Mouse (Mus musculus) liver, embryonic 14.5 days (tissue): ENCODE measurements at regions not wholly inside any gene's neighbourhood (a gene's known extent, or its start where the extent isn't known, plus 50 kb on each side); places are given as distances from the start of the nearest gene placed in this dataset.

ENCODE experiments used
- ATAC-seq: fragments of 200-750 bp; cut with Nextera tagmentation; 2 replicates; pipeline ENCODE4 v1.8.0; 2017; ENCODE audit warnings: moderate number of reproducible peaks, mild to moderate bottlenecking, moderate library complexity; ENCODE audit not compliant: insufficient read depth
- DNase-seq, 3 experiments: peaks; one replicate each; pipeline ENCODE4 v3.0.0-alpha.2; 2012 to 2013; ENCODE audit warnings: low read depth in 3 of 3, low spot score in 3 of 3
- H3K27ac ChIP-seq: fragments of 300-500 bp; sonication (generic); 2 replicates; pipeline ENCODE4 v1.5.1; 2014; ENCODE audit warnings: moderate library complexity, mild to moderate bottlenecking, control low read depth, inconsistent platforms
- H3K27me3 ChIP-seq: fragments of 300-500 bp; sonication (generic); 2 replicates; pipeline ENCODE4 v1.6.1; 2014; ENCODE audit warnings: mild to moderate bottlenecking, low read length, moderate library complexity; ENCODE audit not compliant: control insufficient read depth, insufficient read depth
- H3K36me3 ChIP-seq: fragments of 300-500 bp; sonication (generic); replicated peaks from 2 replicates; pipeline ENCODE4 v1.6.1; 2014; ENCODE audit warnings: low read depth; ENCODE audit not compliant: control insufficient read depth, insufficient read depth
- H3K4me1 ChIP-seq, 2 experiments: fragments of 200-500 bp in 1 of 2; fragments of 300-500 bp in 1 of 2; sonication (generic) in 1 of 2; replicated peaks; 2 replicates each; pipeline ENCODE4 v1.6.1; 2012 to 2014; ENCODE audit warnings: antibody characterized with exemption in 1 of 2, inconsistent platforms in 1 of 2, low read length in 1 of 2; ENCODE audit not compliant: control insufficient read depth in 2 of 2, insufficient read depth in 2 of 2
- H3K4me2 ChIP-seq: fragments of 300-500 bp; sonication (generic); 2 replicates; pipeline ENCODE4 v1.6.1; 2014; ENCODE audit warnings: low read depth, mild to moderate bottlenecking, control low read depth, moderate library complexity
- H3K4me3 ChIP-seq, 2 experiments: fragments of 200-500 bp in 1 of 2; fragments of 300-500 bp in 1 of 2; sonication (generic) in 1 of 2; 2 replicates each; pipeline ENCODE4 v1.5.1; 2012 to 2014; ENCODE audit warnings: low read depth in 2 of 2, low read length in 2 of 2, mild to moderate bottlenecking in 2 of 2, control low read depth in 1 of 2, inconsistent platforms in 1 of 2, moderate library complexity in 1 of 2; ENCODE audit not compliant: insufficient read depth in 1 of 2
- H3K9ac ChIP-seq: fragments of 300-500 bp; sonication (generic); replicated peaks from 2 replicates; pipeline ENCODE4 v1.6.1; 2014; ENCODE audit warnings: mild to moderate bottlenecking, control low read depth, moderate library complexity
- H3K9me3 ChIP-seq: fragments of 300-500 bp; sonication (generic); 2 replicates; pipeline ENCODE4 v1.6.1; 2016; ENCODE audit warnings: low read length, mixed read lengths; ENCODE audit not compliant: control insufficient read depth
- CTCF ChIP-seq: IDR thresholded peaks from 2 replicates; pipeline ENCODE4 v1.5.1; 2016; ENCODE audit warnings: antibody characterized with exemption, low read depth, control low read depth
- EP300 ChIP-seq: IDR thresholded peaks from 2 replicates; pipeline ENCODE4 v1.6.1; 2016; ENCODE audit warnings: antibody characterized with exemption, low read depth
- WGBS: fragments of 180-500 bp; shearing (Covaris S2); extraction: QIAGEN DNeasy Blood & Tissue Kit; methylation state at CpG from one replicate; pipeline ENCODE4 v1.1.7; 2014; ENCODE audit not compliant: insufficient replicate concordance; 5-methylcytosine and 5-hydroxymethylcytosine counted together

- no peak overlapping the region for H3K9ac ChIP-seq
- no peaks in the 10 kb centered on the region for H3K27me3 ChIP-seq
- H3K36me3 ChIP-seq = no peaks in the 10 kb centered on the region
- ATAC-seq (no peak), DNase-seq (no peak)
- WGBS = 69% methylated on average over 3 of the region's 3 CpGs
- H3K4me2 ChIP-seq = no peak overlapping the region
- H3K4me3 ChIP-seq = no peak overlapping the region
- TF ChIP-seq CTCF (no peak), EP300 (no peak)
- H3K9me3 ChIP-seq = no peaks in the 10 kb centered on the region
- no peaks in the 10 kb centered on the region for H3K4me1 ChIP-seq
- H3K27ac ChIP-seq = no peak overlapping the region
Measured at GRCm38 (mm10) chr10:117510529-117511482, 118.5 kb upstream of the Cpm start.

DNA sequence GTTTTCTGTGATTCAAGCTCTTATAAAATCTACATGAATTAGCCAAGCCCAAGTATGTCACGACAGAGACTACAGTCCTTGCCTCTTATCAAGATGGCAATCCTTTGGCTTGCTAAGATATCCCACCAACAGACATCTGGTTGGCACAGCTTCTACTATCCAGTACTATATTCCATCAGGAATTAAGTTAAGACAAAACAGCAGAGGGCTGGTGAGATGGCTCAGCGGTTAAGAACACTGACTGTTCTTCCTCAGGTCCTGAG, 119.1 kb upstream of the Cpm start:
- H3K4me2 ChIP-seq = no peak overlapping the region
- H3K4me3 ChIP-seq = no peak overlapping the region
- no peaks in the 10 kb centered on the region for H3K4me1 ChIP-seq
- TF ChIP-seq EP300 (no peak), CTCF (no peak)
- DNase-seq (no peak), ATAC-seq (no peak)
- WGBS = 59% methylated on average over 2 of the region's 2 CpGs
- no peaks in the 10 kb centered on the region for H3K9me3 ChIP-seq
- H3K36me3 ChIP-seq = no peaks in the 10 kb centered on the region
- no peak overlapping the region for H3K27ac ChIP-seq
- H3K9ac ChIP-seq = no peak overlapping the region
- no peaks in the 10 kb centered on the region for H3K27me3 ChIP-seq

- ATAC-seq = no peak
- Histone ChIP-seq H3K9ac (no peak overlapping the region), H3K4me3 (no peak overlapping the region), H3K4me1 (no peaks in the 10 kb centered on the region), H3K27ac (no peak overlapping the region), H3K36me3 (no peaks in the 10 kb centered on the region), H3K4me2 (no peak overlapping the region), H3K9me3 (no peaks in the 10 kb centered on the region), H3K27me3 (no peaks in the 10 kb centered on the region)
- TF ChIP-seq EP300 (no peak), CTCF (no peak)
- no peak for DNase-seq
- 59% methylated on average over 9 of the region's 9 CpGs for WGBS
Measured at GRCm38 (mm10) chr10:117509431-117510223, 119.7 kb upstream of the Cpm start.

DNA sequence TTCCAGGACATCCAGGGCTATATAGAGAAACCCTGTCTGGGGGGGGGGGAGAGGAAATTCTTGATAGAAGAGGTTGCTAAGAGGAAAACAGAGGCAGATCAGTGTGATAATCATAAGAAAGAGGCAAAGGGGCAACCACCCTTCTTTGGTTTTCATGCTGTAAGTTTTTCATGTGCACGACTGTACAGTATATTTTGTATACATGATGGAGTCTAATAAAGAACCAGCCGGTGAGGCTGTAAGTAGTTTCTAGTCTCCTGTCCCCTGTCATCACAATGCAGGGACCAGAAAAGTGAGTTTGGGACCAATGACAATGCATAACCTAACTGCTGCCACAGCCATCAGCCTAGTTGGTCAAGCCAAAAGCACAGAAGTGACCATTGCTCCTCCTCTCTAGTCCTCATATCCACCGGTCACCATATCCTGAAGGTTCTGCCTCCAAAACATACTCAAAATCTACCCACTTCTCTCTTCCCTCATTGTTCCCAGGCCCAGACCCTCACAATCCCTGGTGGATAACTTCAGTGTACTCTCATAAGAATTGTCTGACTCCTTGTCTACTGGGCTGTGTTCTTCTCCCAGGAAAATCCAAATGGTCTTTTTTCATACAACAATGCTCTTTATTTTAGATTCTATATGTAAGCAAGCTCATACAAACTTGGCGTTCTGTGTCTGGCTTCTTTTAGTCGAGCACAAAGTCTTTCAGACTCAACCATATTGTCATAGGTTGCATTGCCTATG, 122.9 kb upstream of the Cpm start:
- H3K36me3 ChIP-seq = no peaks in the 10 kb centered on the region

More for the DNA sequence above, 122.9 kb upstream of the Cpm start:
- Histone ChIP-seq H3K4me1 (no peaks in the 10 kb centered on the region), H3K9me3 (no peaks in the 10 kb centered on the region), H3K4me3 (no peak overlapping the region), H3K4me2 (no peak overlapping the region), H3K9ac (no peak overlapping the region), H3K27me3 (no peaks in the 10 kb centered on the region), H3K27ac (no peak overlapping the region)
- no peak for ATAC-seq
- no peak for DNase-seq
- 62% methylated on average over 5 of the region's 5 CpGs for WGBS
- TF ChIP-seq CTCF (no peak), EP300 (no peak)
